Mouse (Mus musculus) thymus, adult 2 months (tissue): ENCODE data around the gene Mecom. TPM values are rescaled to one million over a fixed set of nuclear protein-coding genes. Genes with fewer than 3 reads are reported as not detected.

Experiments used
- DNase-seq: peaks from one replicate; pipeline ENCODE4 v3.0.0; 2021
- H3K27ac ChIP-seq: fragments of 200-500 bp; 2 replicates; pipeline ENCODE4 v1.5.1; 2012; ENCODE audit warnings: low read length, control low read depth; ENCODE audit not compliant: control insufficient read depth, insufficient read depth
- H3K27me3 ChIP-seq: fragments of 200-500 bp; 2 replicates; pipeline ENCODE4 v1.6.1; 2012; ENCODE audit warnings: mild to moderate bottlenecking, low read length, moderate library complexity, mixed read lengths; ENCODE audit not compliant: control insufficient read depth, insufficient read depth
- H3K36me3 ChIP-seq: fragments of 200-500 bp; 2 replicates; pipeline ENCODE4 v1.6.1; 2012; ENCODE audit warnings: mild to moderate bottlenecking, low read length, moderate library complexity; ENCODE audit not compliant: control insufficient read depth, insufficient read depth
- H3K4me1 ChIP-seq: fragments of 200-500 bp; replicated peaks from 2 replicates; pipeline ENCODE4 v1.6.1; 2012; ENCODE audit warnings: low read length; ENCODE audit not compliant: control insufficient read depth, insufficient read depth
- H3K4me3 ChIP-seq: fragments of 200-500 bp; 2 replicates; pipeline ENCODE4 v1.5.1; 2012; ENCODE audit warnings: mild to moderate bottlenecking, low read length, control low read depth, moderate library complexity; ENCODE audit not compliant: control insufficient read depth, insufficient read depth
- CTCF ChIP-seq: fragments of 200-500 bp; IDR thresholded peaks from 2 replicates; pipeline ENCODE4 v1.5.1; 2012; ENCODE audit warnings: mild to moderate bottlenecking, control low read depth, low read length, moderate library complexity, borderline replicate concordance; ENCODE audit not compliant: control insufficient read depth, poor library complexity, insufficient read depth; ENCODE audit errors: extremely low read depth
- POLR2A ChIP-seq: fragments of 200-500 bp; IDR thresholded peaks from 2 replicates; pipeline ENCODE4 v1.6.1; 2012; ENCODE audit warnings: mild to moderate bottlenecking, low read length, control low read depth, moderate library complexity; ENCODE audit not compliant: control insufficient read depth, poor library complexity, insufficient read depth; ENCODE audit errors: extremely low read depth
- WGBS: fragments of 180-500 bp; shearing (Covaris S2); methylation state at CpG from one replicate; pipeline ENCODE4 v1.1.7; 2018; 5-methylcytosine and 5-hydroxymethylcytosine counted together
- polyA plus RNA-seq: library from polyadenylated mRNA; depleted of rRNA; stranded (reverse); fragments of >200 nt; gene quantifications from 2 replicates; pipeline ENCODE4 v1.2.3, GENCODE M21; 2012

The Mecom gene
- polyA plus RNA-seq, 1 experiment: 0.92 TPM

- H3K4me1 ChIP-seq: no peaks in the 10 kb centered on the region
- H3K27ac ChIP-seq: no peak overlapping the region
- H3K36me3 ChIP-seq: no peaks in the 10 kb centered on the region
- H3K27me3 ChIP-seq: no peaks in the 10 kb centered on the region
- WGBS: 95% methylated on average over 1 of the region's 1 CpGs
- no peak for DNase-seq
- no peak overlapping the region for H3K4me3 ChIP-seq
- no peak for TF ChIP-seq POLR2A
- TF ChIP-seq CTCF: no peak
These were observed 99.2 kb downstream of the Mecom start for GRCm38 (mm10) chr3:30448624-30449023.

DNA sequence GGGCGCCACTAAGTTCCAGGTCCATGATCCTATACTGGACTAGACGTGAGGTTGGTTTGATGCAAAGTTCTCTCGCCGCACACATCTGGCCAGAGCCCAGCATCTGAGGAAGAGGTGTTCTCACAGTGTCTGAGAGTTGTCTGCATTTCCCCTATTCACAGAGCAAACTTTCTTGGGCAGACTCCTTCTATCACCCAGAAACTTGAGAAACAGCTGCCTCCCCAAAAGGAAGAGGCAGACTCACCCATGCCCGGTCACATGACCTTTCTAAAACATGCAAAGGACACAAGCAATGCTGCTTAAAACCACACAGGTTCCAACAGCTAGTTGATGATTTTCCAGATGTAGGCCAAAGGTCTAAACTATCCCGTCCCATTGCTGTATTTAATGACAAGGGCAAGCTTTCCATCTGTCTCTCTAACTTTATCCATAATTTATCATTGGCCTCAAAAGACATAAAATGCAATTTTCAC, 101.8 kb downstream of the Mecom start:
- Histone ChIP-seq H3K36me3 (no peaks in the 10 kb centered on the region), H3K27me3 (no peaks in the 10 kb centered on the region), H3K27ac (no peak overlapping the region), H3K4me3 (no peak overlapping the region), H3K4me1 (no peaks in the 10 kb centered on the region)
- DNase-seq: no peak
- no peak for TF ChIP-seq POLR2A
- WGBS: 83% methylated on average over 6 of the region's 6 CpGs

- H3K27me3 ChIP-seq: no peaks in the 10 kb centered on the region
- no peaks in the 10 kb centered on the region for H3K36me3 ChIP-seq
- WGBS: 95% methylated on average over 4 of the region's 4 CpGs
- H3K4me1 ChIP-seq: no peaks in the 10 kb centered on the region
- TF ChIP-seq CTCF: no peak
- TF ChIP-seq POLR2A: no peak
- no peak overlapping the region for H3K4me3 ChIP-seq
- no peak for DNase-seq
- no peak overlapping the region for H3K27ac ChIP-seq
These were observed 102.4 kb downstream of the Mecom start for GRCm38 (mm10) chr3:30445247-30445969.

DNA sequence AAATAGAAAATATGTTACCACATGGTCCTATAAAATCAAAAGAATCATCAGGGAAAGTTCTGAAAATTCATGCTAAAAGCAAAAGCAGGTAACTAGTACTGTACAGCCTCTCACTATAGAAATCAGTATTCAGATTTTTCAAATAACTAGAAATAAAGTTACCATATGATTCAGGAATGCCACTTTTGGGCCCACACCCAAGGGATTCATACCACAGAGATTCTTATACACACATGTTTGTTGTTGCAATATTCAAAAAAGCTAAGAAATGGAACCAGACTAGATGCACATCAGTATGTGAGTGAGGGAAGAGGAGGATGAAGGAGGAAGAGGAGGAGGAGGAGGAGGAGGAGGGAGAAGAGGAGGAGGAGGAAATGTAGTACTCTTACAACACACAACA, 106.2 kb downstream of the Mecom start:
- Histone ChIP-seq H3K27ac (no peak overlapping the region), H3K4me3 (no peak overlapping the region), H3K4me1 (no peaks in the 10 kb centered on the region), H3K27me3 (no peaks in the 10 kb centered on the region), H3K36me3 (no peaks in the 10 kb centered on the region)
- TF ChIP-seq CTCF (no peak), POLR2A (no peak)
- no peak for DNase-seq

DNA sequence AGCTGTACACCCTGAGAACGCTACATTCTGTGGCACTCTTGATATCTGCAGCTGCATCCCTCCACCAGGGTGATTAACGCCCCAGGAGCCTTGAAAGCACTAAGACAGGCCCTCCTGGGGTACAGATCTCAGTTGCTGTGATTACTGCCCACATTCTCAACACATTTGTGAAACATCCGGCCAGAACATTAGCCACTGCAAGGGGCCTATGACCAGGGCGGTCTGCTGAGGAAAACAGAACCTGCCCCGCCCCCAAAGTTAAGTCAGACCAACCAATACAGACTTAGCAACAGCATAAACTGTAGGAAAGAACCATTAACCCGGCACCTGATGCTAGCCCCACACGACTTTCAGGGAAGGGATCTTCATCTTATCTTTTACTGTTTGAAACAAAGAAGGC, 109.8 kb downstream of the Mecom start:
- no peak overlapping the region for H3K27ac ChIP-seq
- 89% methylated on average over 7 of the region's 7 CpGs for WGBS
- DNase-seq: no peak
- no peaks in the 10 kb centered on the region for H3K36me3 ChIP-seq
- TF ChIP-seq POLR2A (no peak), CTCF (no peak)
- H3K4me1 ChIP-seq: no peaks in the 10 kb centered on the region
- no peaks in the 10 kb centered on the region for H3K27me3 ChIP-seq
- no peak overlapping the region for H3K4me3 ChIP-seq

GRCm38 (mm10) chr3:30436561-30436960, 111.2 kb downstream of the Mecom start:
- Histone ChIP-seq H3K27ac (no peak overlapping the region), H3K4me3 (no peak overlapping the region), H3K27me3 (no peaks in the 10 kb centered on the region), H3K36me3 (no peaks in the 10 kb centered on the region), H3K4me1 (no peaks in the 10 kb centered on the region)
- 95% methylated on average over 6 of the region's 6 CpGs for WGBS
- TF ChIP-seq CTCF: no peak
- TF ChIP-seq POLR2A: no peak
- no peak for DNase-seq

- no peak overlapping the region for H3K27ac ChIP-seq
- no peaks in the 10 kb centered on the region for H3K4me1 ChIP-seq
- H3K27me3 ChIP-seq: no peaks in the 10 kb centered on the region
- no peak for TF ChIP-seq CTCF
- no peak for TF ChIP-seq POLR2A
- no peak for DNase-seq
- WGBS: 93% methylated on average over 9 of the region's 9 CpGs
- no peaks in the 10 kb centered on the region for H3K36me3 ChIP-seq
- H3K4me3 ChIP-seq: no peak overlapping the region
These were observed 111.7 kb downstream of the Mecom start for GRCm38 (mm10) chr3:30436131-30436530.
